Mouse (Mus musculus) Patski (cell line): ENCODE results near the gene Gsn. TPM values are rescaled to one million over a fixed set of nuclear protein-coding genes. Genes with fewer than 3 reads are reported as not detected.

Experiments used
- ATAC-seq: fragments of 100-300 bp; one replicate; pipeline ENCODE4 v1.8.0; 2021
- CTCF ChIA-PET: fragments of 350-600 bp; sonication (Branson Sonifier 250); formaldehyde crosslinking; loops from one replicate; lab custom pipeline; 2022; ENCODE audit warnings: inconsistent platforms; lab: Charles Lee
- POLR2A ChIA-PET: fragments of 350-600 bp; sonication (Branson Sonifier 250); formaldehyde crosslinking; loops from one replicate; lab custom pipeline; 2022; ENCODE audit warnings: antibody characterized with exemption, inconsistent platforms; lab: Charles Lee
- DNase-seq: peaks from one replicate; pipeline ENCODE4 v3.0.0-alpha.2; 2011; ENCODE audit warnings: low read depth, low spot score
- H3K27me3 ChIP-seq: fragments of 371-371 bp; one replicate; pipeline ENCODE4 v1.5.1; 2021
- CTCF ChIP-seq: fragments of 100-300 bp; IDR thresholded peaks from one replicate; pipeline ENCODE4 v1.5.1; 2021
- in situ Hi-C: fragments of 300-500 bp; cut with MboI; formaldehyde crosslinking; loops from 3 replicates; pipeline ENCODE4 v1.11.1; 2018; ENCODE audit warnings: low pct_unique_long_range_greater_than_20kb, mixed read lengths
- polyA plus RNA-seq: library from polyadenylated mRNA; unstranded; gene quantifications from one replicate; pipeline ENCODE4 v1.2.3, GENCODE M21; 2021

Gsn gene
- 207 TPM for polyA plus RNA-seq

DNA sequence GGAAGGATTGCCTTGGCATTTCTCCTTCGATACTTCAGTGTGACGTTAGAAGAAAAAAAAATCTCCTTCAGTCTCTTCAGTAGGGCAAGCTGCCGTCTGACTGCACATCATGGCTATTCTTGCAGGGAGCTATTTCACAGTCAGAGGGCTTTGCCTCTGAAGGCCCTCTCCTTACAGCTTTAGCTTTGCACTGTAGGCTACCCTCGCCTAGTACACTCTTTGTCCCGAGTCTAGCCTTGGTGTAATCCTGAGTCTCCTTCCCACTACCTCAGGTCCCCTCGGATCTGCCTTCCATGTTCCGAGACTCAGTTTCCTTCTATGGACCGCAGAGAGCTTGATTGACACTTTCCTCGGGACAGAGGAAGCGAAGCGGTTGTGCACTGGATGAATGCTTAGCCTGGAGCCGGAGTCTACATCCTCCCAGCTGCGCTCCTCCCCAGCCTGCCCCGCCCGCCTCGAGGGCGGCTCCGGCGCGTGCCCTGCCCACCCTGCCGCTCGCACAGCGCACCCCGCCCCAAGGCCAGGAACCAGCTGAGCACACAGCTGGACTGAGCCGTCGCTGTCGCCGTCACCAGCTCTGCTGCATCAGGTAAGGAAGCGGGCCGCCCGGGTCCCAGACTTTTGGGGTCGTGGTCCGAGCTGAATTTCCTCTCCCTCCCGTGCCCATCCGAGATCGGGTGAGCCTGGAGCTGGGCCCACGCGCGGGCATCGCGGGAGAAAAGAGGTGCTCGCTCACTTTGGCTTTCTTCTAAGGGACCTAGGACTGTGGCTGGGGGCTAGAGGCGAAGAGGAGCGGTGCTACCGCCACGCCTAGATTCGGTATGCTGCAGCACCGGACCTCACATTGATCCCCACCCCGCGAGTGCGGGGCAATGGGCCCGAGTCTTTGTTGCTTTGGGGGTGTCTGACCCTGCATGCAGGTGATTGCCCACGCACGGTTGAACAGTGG, at the start of gene Gsn:
Gsn (plus strand) TSS at position 496 of the 949 bp plus-strand sequence.
- DNase-seq, result no peak
- peak; percentile 88 for ATAC-seq
- ChIA-PET POLR2A (interaction anchor here (0.6 to 1.3 kb wide), 4 partner anchors 9 to 87 kb away, joined by 3 to 7 read pairs (median 4); no protein-coding TSS in a partner anchor), CTCF (interaction anchor here (1.0 to 3.7 kb wide), 4 partner anchors 9 to 41 kb away, joined by 4 to 14 read pairs (median 8); no protein-coding TSS in a partner anchor)
- in situ Hi-C loops, result loop anchor here (25.0 kb wide), 1 partner anchor 1494 kb away; no protein-coding TSS in a partner anchor
- no peak for TF ChIP-seq CTCF
- no peaks in the 10 kb centered on the region for H3K27me3 ChIP-seq

DNA sequence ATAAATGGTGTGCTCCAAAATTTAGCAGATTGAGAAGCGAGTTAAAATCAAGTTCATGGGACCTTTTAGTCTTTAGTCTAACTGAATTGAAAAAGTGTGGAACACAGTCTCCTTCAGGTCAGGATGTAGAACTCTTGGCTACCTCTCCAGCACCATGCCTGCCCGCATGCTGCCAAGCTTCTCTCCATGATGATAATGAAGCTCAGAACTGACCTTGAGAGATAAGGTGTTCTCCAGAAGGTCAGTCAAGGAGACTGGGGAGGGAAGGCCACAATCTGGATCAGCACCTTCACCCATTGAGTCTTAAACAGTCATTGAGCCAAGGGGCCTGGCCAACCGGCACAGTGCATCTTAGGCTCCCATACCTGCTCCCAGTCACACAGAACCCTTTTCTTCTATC, 49.4 kb upstream of the Gsn start:
- in situ Hi-C loops, result no loop called here
- no peak for TF ChIP-seq CTCF
- CTCF ChIA-PET, result interaction anchor here (1.2 kb wide), 1 partner anchor 65 kb away, joined by 3 read pairs; no protein-coding TSS in a partner anchor

DNA sequence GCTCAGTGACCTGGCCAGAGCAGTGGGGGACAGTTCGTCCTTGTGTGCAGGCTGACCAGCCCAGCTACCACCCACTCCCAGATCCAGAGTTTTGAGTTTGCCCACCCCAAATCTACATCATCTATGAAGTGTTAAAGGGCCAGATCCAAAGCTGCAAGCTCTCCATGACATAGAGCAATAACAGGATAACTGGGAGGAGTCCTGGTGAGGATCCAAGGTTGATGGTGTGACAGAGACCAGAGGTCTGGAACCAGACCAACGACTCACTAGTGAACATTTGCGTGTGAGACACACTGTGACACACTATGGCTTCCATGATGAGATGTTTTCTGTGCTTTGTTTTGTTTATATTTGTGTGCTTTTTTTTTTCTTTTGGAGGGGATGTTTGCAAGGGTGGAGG, 48.1 kb upstream of the Gsn start:
- ChIA-PET CTCF (no interaction called here), POLR2A (no interaction called here)
- H3K27me3 ChIP-seq, result no peaks in the 10 kb centered on the region
- TF ChIP-seq CTCF, result no peak
- DNase-seq, result no peak
- in situ Hi-C loops, result no loop called here
- no peak for ATAC-seq

More for the DNA sequence above, 49.4 kb upstream of the Gsn start:
- DNase-seq, result no peak
- no peak for ATAC-seq
- POLR2A ChIA-PET, result no interaction called here
- no peaks in the 10 kb centered on the region for H3K27me3 ChIP-seq

DNA sequence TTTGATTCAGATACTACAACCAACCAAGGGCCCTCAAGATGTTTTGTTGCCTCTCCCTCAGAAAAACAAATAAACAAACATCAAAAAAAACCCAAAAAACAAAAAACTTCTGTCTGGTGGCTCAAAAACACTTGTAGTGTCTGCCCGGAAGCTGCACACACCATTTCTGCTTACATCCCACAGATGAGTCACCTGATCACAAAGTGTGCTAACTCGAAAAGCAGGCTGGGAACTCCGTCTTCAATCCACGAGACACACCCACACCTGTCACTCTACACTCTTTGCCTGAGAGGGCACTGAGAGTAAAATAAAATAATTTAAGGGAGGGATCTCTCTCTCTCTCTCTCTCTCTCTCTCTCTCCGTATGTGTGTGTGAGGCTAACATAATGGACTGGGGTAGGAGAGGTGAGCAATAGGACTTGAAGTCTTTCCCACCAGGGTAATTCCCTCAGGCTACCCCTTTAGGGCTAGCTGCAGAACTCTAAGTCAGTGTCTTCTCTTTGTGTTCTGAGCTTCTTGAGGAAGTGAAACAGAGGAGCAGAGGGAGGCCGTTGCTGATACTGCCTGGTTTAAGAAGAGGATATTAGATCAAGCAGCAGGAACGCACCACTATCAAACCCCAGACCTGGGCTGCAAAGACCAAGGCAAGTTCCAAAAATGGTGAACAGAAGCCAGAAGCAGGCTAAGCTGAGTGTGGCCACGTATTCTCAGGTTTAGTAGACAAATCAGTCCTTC, 47.1 kb upstream of the Gsn start:
- no peak for TF ChIP-seq CTCF
- ChIA-PET POLR2A (no interaction called here), CTCF (interaction anchor here (1.4 kb wide), 1 partner anchor 53 kb away, joined by 3 read pairs; no protein-coding TSS in a partner anchor)
- no peak for DNase-seq
- ATAC-seq, result no peak
- H3K27me3 ChIP-seq, result no peaks in the 10 kb centered on the region
- in situ Hi-C loops, result no loop called here

DNA sequence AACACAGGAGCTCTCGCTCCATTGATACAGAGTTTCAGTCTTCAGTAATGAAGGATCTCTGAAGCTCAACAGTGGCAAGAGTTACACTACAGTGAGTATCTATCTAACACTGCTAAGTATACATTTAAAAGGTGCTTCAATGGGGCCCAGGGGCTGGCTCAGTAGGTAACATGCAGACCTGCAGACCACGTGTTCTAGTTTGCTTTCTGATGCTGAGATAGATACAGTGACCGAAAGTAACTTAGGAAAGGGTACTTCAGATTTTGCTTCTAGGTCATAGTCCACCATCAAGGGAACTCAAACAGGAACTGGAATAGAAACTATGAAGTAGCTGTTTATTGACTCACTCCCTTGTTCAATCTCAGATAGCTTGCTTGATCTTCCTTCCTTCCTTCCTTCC, 44.5 kb upstream of the Gsn start:
- ChIA-PET POLR2A (no interaction called here), CTCF (interaction anchor here (1.3 kb wide), 1 partner anchor 58 kb away, joined by 3 read pairs; no protein-coding TSS in a partner anchor)
- H3K27me3 ChIP-seq, result no peaks in the 10 kb centered on the region
- ATAC-seq (no peak), DNase-seq (no peak)
- in situ Hi-C loops, result loop anchor here (10.0 kb wide), 1 partner anchor 153 kb away; the partner anchor contains the start of gene 4930568D16Rik
- no peak for TF ChIP-seq CTCF

DNA sequence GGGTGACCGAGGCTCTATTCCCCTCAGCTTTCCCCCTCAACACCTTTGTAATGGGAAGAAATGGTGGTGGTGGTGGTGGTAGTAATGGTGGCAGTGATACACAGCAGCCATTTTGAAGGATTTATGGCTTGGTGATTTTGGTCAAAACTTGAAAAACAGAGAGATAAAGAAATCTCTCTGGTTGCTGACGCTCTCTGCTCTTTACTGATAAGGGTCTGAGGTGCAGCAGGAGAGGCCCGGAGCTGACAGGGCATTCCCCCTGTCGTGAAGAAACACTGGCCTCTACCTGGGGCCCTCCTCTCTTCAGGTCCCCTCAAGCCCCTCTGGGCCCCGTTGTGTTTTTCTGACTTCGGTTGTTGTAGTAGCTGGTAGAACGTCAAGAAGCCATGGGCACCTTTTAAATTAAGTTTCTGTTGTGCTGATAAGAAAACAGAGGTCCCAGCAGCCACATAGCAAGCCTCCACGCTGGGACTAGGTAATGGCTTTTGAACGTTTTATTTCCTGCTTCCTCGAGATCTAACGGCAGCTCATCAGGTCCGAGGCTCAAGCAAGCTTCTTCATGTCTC, 42.8 kb upstream of the Gsn start:
- ATAC-seq (no peak), DNase-seq (no peak)
- TF ChIP-seq CTCF, result no peak
- ChIA-PET CTCF (interaction anchor here (0.9 to 4.8 kb wide), 6 partner anchors 18 to 85 kb away, joined by 3 to 62 read pairs (median 6); no protein-coding TSS in a partner anchor), POLR2A (no interaction called here)
- H3K27me3 ChIP-seq, result no peaks in the 10 kb centered on the region
- in situ Hi-C loops, result loop anchor here (10.0 kb wide), 1 partner anchor 151 kb away; the partner anchor contains the start of gene 4930568D16Rik

DNA sequence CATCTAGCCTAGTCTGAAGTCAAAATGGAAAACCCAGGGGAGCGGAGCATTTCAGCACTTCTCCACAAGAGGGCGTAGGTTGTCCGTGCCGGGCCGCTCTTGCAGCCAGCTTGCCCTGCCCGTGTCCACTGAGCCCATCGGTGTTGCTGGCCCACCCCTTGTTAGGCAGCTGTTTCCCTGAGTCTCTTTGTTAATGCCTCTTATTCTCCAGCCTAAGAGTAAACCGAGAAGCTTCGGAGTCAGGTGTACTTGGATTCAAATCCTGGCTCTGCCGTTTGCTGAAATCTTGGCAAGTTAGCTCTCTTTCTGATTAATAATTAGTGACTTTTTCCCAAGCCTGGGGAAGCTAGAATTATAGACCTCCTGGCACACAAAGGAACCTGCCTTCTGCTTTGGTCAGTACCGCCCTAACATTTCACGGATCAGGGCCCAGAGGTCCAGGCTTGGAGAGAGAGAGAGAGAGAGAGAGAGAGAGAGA, 41.3 kb upstream of the Gsn start:
- DNase-seq (peak; percentile 75), ATAC-seq (peak; percentile 95)
- in situ Hi-C loops, result loop anchor here (10.0 kb wide), 1 partner anchor 150 kb away; the partner anchor contains the start of gene 4930568D16Rik
- ChIA-PET POLR2A (interaction anchor here (0.6 to 1.6 kb wide), 6 partner anchors 30 to 127 kb away, joined by 3 to 5 read pairs (median 4); partner anchors contain the start of gene Gsn), CTCF (interaction anchor here (0.7 to 4.8 kb wide), 20 partner anchors 10 to 262 kb away, joined by 3 to 62 read pairs (median 4); partner anchors contain the start of gene Gsn)
- H3K27me3 ChIP-seq, result no peaks in the 10 kb centered on the region
- TF ChIP-seq CTCF, result peak; percentile 98

DNA sequence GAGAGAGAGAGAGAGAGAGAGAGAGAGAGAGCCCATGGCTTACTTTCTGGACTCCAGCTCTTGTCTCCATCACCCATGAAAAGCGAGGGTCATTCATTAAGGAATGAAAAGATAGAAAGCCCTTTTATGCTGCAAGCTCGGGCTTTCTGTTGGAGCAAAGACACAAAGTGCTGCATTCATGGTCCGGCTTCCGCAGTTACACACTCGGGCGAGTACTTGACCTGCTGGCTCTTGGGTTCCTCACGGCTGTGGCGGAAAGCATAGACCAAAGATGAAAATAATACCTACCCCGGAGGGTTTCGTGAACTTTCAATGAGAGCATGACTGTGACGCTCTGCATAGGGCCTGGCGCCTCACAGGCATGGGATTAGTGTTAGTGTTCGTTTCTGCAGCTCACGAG, 40.8 kb upstream of the Gsn start:
- no peak for ATAC-seq
- ChIA-PET CTCF (interaction anchor here (0.7 to 4.8 kb wide), 18 partner anchors 9 to 262 kb away, joined by 3 to 62 read pairs (median 6); partner anchors contain the start of gene Gsn), POLR2A (interaction anchor here (0.6 to 1.6 kb wide), 5 partner anchors 41 to 127 kb away, joined by 3 to 4 read pairs (median 3); partner anchors contain the start of gene Gsn)
- H3K27me3 ChIP-seq, result no peaks in the 10 kb centered on the region
- in situ Hi-C loops, result loop anchor here (10.0 kb wide), 1 partner anchor 149 kb away; the partner anchor contains the start of gene 4930568D16Rik
- DNase-seq, result no peak
- TF ChIP-seq CTCF, result no peak

DNA sequence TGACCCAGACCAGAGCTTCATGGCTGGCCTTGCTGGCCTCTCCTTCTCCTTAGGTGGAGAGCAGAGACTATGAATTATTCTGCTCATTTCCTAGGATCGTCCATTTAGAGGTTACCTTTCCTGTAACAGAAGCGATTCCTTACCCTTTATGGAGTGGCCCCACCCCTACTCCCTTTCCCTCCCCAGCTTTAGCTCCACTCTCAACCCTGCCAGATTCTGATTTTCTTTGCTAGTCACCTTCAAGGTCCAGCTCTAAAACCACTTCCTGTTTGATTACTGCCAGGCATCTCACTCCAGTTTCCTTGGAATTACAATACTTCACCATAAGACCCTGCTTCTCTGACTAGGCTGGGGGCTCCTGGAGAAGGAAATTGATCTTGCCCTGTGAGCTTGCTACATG, 39.5 kb upstream of the Gsn start:
- DNase-seq (no peak), ATAC-seq (no peak)
- TF ChIP-seq CTCF, result no peak
- CTCF ChIA-PET, result interaction anchor here (0.9 to 4.8 kb wide), 6 partner anchors 8 to 53 kb away, joined by 3 to 62 read pairs (median 8); partner anchors contain the start of gene Gsn
- no peaks in the 10 kb centered on the region for H3K27me3 ChIP-seq
- POLR2A ChIA-PET, result interaction anchor here (0.9 to 1.1 kb wide), 2 partner anchors 41 to 49 kb away, joined by 3 read pairs; no protein-coding TSS in a partner anchor
- in situ Hi-C loops, result loop anchor here (10.0 kb wide), 1 partner anchor 148 kb away; the partner anchor contains the start of gene 4930568D16Rik
